Mouse (Mus musculus): Measurements from ENCODE around the gene Brix1.

- TF ChIP-seq CTCF (IDR thresholded peaks at IDR 0.05; ENCODE audit: low read depth) (no peak), EP300 (IDR thresholded peaks at IDR 0.05; ENCODE audit: low read depth) (no peak)
Observed at GRCm38 (mm10) chr15:10490101-10490500, 4.4 kb upstream of the Brix1 start.
